Mouse (Mus musculus) liver, embryonic 15.5 days (tissue): ENCODE measurements around the gene 4930513O06Rik. TPM values are rescaled to one million over a fixed set of nuclear protein-coding genes. Genes with fewer than 3 reads are reported as not detected.

Experiments
- polyA plus RNA-seq: library from polyadenylated mRNA; unstranded; fragments of >200 nt; fragmentation: Nextera tagmentation; extraction: Ambion mirVana; gene quantifications from 2 replicates; pipeline ENCODE4 v1.2.1, GENCODE M21; 2015

4930513O06Rik gene
- polyA plus RNA-seq, 1 experiment from 2014 or later = 0.29 TPM

Other genes starting within 250 kb of the 4930513O06Rik start
- 2.4 and 3.9 TPM in 2 replicates for gene Nrk, start 171.8 kb upstream of the 4930513O06Rik start, polyA plus RNA-seq
- gene Serpina7, start 1.0 kb upstream of the 4930513O06Rik start, polyA plus RNA-seq = 7.8 and 8.0 TPM in 2 replicates
- not detected in 2 replicates for gene 4933428M09Rik, start 93.0 kb downstream of the 4930513O06Rik start, polyA plus RNA-seq
- 1.3 and 1.5 TPM in 2 replicates for gene Mum1l1, start 123.8 kb downstream of the 4930513O06Rik start, polyA plus RNA-seq
- not detected in 2 replicates for gene Trap1a, start 247.4 kb downstream of the 4930513O06Rik start, polyA plus RNA-seq